Mouse (Mus musculus) hindbrain, embryonic 14.5 days (tissue): ENCODE data around the gene Ncaph. TPM values are rescaled to one million over a fixed set of nuclear protein-coding genes. Genes with fewer than 3 reads are reported as not detected.
"Not testable (repeated sequence)": the region's sequence is repeated elsewhere in the genome, so short reads cannot be mapped to it uniquely, and the experiment has no call there.

Experiments used
- ATAC-seq: fragments of 200-750 bp; cut with Nextera tagmentation; 2 replicates; pipeline ENCODE4 v1.8.0; 2017; ENCODE audit warnings: moderate number of reproducible peaks, mild to moderate bottlenecking, moderate TSS enrichment, moderate library complexity; ENCODE audit not compliant: low FRiP score
- DNase-seq: peaks from one replicate; pipeline ENCODE4 v3.0.0-alpha.2; 2015; ENCODE audit warnings: low spot score
- H3K27ac ChIP-seq: fragments of 300-500 bp; sonication (generic); 2 replicates; pipeline ENCODE4 v1.5.1; 2014; ENCODE audit warnings: mild to moderate bottlenecking, moderate library complexity
- H3K27me3 ChIP-seq: fragments of 300-500 bp; sonication (generic); 2 replicates; pipeline ENCODE4 v1.6.1; 2014; ENCODE audit warnings: mild to moderate bottlenecking, low read length, mixed read lengths; ENCODE audit not compliant: control insufficient read depth, insufficient read depth
- H3K36me3 ChIP-seq: fragments of 300-500 bp; sonication (generic); replicated peaks from 2 replicates; pipeline ENCODE4 v1.6.1; 2014; ENCODE audit not compliant: control insufficient read depth, insufficient read depth
- H3K4me1 ChIP-seq: fragments of 300-500 bp; sonication (generic); replicated peaks from 2 replicates; pipeline ENCODE4 v1.6.1; 2014; ENCODE audit warnings: antibody characterized with exemption, low read length, mixed read lengths; ENCODE audit not compliant: control insufficient read depth, insufficient read depth
- H3K4me2 ChIP-seq: fragments of 300-500 bp; sonication (generic); replicated peaks from 2 replicates; pipeline ENCODE4 v1.6.1; 2014; ENCODE audit warnings: mild to moderate bottlenecking, moderate library complexity
- H3K4me3 ChIP-seq: fragments of 300-500 bp; sonication (generic); replicated peaks from 2 replicates; pipeline ENCODE4 v1.5.1; 2014; ENCODE audit warnings: mild to moderate bottlenecking, low read length
- H3K9ac ChIP-seq: fragments of 300-500 bp; sonication (generic); 2 replicates; pipeline ENCODE4 v1.6.1; 2014
- H3K9me3 ChIP-seq: fragments of 300-500 bp; sonication (generic); 2 replicates; pipeline ENCODE4 v1.6.1; 2016; ENCODE audit warnings: low read length; ENCODE audit not compliant: control insufficient read depth
- WGBS: fragments of 180-500 bp; shearing (Covaris S2); extraction: QIAGEN DNeasy Blood & Tissue Kit; methylation state at CpG from one replicate; pipeline ENCODE4 v1.1.7; 2014; 5-methylcytosine and 5-hydroxymethylcytosine counted together
- polyA plus RNA-seq: library from polyadenylated mRNA; unstranded; fragments of >200 nt; fragmentation: Nextera tagmentation; extraction: Ambion mirVana; gene quantifications from 2 replicates; pipeline ENCODE4 v1.2.1, GENCODE M21; 2014

The Ncaph gene
- polyA plus RNA-seq, 1 experiment from 2014 or later = 17.8 TPM

DNA sequence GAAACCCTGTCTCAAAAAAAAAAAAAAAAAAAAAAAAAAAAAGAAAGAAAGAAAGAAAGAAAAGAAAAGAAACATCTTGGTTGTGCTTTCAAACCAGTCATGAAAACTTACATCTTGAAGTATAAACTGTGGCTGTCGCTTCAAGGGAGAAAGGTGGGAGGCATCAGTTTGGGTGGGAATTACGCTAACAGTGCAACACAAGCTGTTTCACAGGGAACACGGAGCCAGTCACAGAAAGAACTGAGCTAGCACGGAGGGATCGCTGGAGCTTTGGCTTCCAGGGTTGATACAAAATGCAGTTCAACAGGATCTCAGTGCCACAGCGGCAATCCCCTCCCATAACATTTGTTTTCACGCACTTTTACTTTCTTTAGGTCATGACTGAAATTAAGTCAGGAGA, 6.3 kb upstream of the Ncaph start:
- 96% methylated on average over 7 of the region's 7 CpGs for WGBS
- Histone ChIP-seq H3K4me3 (no peak overlapping the region), H3K4me1 (peaks cover 20% of the 10 kb centered on the region), H3K36me3 (no peaks in the 10 kb centered on the region), H3K27ac (no peak overlapping the region), H3K9me3 (no peaks in the 10 kb centered on the region), H3K4me2 (no peak overlapping the region), H3K27me3 (no peaks in the 10 kb centered on the region), H3K9ac (no peak overlapping the region)
- DNase-seq = no peak
- no peak for ATAC-seq

DNA sequence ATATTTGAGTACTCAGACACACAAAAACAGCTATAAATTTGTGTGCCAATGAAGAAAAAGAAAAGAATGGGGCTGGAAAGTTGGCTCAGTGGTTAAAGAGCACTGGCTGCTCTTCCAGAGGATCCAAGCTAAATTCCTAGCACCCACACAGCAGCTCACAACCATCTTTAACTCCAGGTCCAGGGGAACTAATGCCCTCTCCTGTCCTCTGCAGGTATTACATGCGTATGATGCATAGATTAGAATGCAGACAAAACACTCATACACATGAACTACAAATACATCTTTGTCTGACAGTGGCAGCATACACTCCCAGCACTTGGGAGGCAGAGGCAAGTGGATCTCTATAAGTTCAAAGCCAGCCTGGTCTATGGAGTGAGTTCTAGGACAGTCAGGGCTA, 5.9 kb upstream of the Ncaph start:
- Histone ChIP-seq H3K4me1 (peaks cover 22% of the 10 kb centered on the region), H3K27me3 (no peaks in the 10 kb centered on the region), H3K27ac (no peak overlapping the region), H3K4me2 (no peak overlapping the region), H3K9me3 (no peaks in the 10 kb centered on the region), H3K9ac (no peak overlapping the region), H3K36me3 (no peaks in the 10 kb centered on the region), H3K4me3 (no peak overlapping the region)
- DNase-seq (no peak), ATAC-seq (no peak)
- 100% methylated on average over 1 of the region's 1 CpGs for WGBS

DNA sequence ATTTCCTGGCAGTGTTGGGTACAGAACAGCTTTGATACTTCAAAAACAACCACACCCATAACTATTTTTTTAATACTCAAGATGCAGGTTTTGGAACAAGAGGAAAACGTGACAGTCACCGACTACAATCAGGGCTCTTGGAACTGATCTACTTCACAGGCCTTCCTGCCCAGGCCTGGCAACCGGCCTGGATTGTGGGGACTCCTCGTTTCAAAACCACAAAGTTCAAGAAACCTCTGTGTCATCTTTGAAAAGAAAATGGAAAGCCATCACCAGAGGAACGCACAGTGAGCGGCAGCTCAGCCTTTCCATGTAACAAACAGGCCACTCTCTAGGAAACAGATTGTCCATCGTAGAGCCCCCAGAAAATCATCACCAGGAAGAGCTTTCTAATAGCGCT, 5.3 kb upstream of the Ncaph start:
- ATAC-seq (no peak), DNase-seq (no peak)
- Histone ChIP-seq H3K9ac (no peak overlapping the region), H3K27me3 (no peaks in the 10 kb centered on the region), H3K9me3 (no peaks in the 10 kb centered on the region), H3K4me1 (peaks cover 27% of the 10 kb centered on the region), H3K4me2 (no peak overlapping the region), H3K4me3 (no peak overlapping the region), H3K27ac (no peak overlapping the region), H3K36me3 (no peaks in the 10 kb centered on the region)
- WGBS = 93% methylated on average over 8 of the region's 8 CpGs

DNA sequence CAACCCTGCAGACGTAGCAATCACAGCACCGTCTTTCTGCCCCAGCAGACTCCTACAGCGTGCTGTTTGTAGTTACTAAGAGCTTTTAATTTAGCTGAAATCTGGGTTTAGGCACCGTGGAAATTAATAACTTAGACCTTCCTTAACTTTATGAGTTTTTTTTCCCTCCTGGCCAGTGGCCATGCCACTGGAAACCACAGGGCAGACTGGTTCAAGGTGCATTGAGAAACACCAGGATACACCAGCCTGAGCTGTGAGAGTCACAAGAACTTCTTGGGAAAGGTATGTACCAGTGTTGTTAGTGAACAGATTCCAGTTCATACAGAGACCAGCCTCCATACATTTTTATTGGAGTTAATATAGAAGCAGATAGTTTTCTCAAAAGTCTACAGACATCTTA, 4.7 kb upstream of the Ncaph start:
- H3K36me3 ChIP-seq = no peaks in the 10 kb centered on the region
- no peak for ATAC-seq
- no peak overlapping the region for H3K27ac ChIP-seq
- 90% methylated on average over 4 of the region's 4 CpGs for WGBS
- no peak for DNase-seq
- H3K9me3 ChIP-seq = no peaks in the 10 kb centered on the region
- H3K4me1 ChIP-seq = peaks cover 25% of the 10 kb centered on the region
- H3K9ac ChIP-seq = no peak overlapping the region
- no peaks in the 10 kb centered on the region for H3K27me3 ChIP-seq
- H3K4me3 ChIP-seq = no peak overlapping the region
- no peak overlapping the region for H3K4me2 ChIP-seq

DNA sequence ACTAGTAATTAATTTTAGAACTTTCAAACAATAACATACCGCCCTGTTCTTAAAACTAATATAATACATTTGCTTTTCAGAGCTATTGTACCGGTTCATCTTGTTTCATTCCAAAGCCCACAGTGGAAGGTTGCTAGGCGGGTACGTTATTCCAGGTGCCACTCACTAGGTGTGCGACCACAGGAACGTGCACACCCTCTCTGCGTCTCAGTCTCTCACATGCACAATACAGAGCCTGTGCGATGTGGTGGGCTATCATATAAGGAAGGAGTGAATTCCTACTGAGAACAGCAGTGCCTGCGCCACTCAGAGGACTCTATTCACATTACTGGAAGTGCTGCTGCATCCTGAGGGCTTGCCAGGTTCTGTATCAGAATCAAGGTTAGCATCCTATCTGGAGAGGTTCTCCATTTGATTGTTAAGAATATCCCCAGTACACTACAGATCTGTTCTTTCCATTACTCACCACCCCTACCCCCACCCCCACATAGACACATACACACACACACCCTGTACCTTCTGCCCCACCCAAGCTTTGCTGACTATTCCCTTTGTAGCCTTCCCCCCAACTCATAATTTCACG, 4.2 kb upstream of the Ncaph start:
- Histone ChIP-seq H3K36me3 (no peaks in the 10 kb centered on the region), H3K27ac (0 out of 2 replicates have a peak overlapping the region, but pooled peaks have one; percentile 7), H3K4me1 (peaks cover 24% of the 10 kb centered on the region), H3K27me3 (no peaks in the 10 kb centered on the region), H3K9me3 (no peaks in the 10 kb centered on the region), H3K4me2 (no peak overlapping the region), H3K9ac (no peak overlapping the region), H3K4me3 (no peak overlapping the region)
- DNase-seq = no peak
- 85% methylated on average over 10 of the region's 10 CpGs for WGBS
- ATAC-seq = no peak

DNA sequence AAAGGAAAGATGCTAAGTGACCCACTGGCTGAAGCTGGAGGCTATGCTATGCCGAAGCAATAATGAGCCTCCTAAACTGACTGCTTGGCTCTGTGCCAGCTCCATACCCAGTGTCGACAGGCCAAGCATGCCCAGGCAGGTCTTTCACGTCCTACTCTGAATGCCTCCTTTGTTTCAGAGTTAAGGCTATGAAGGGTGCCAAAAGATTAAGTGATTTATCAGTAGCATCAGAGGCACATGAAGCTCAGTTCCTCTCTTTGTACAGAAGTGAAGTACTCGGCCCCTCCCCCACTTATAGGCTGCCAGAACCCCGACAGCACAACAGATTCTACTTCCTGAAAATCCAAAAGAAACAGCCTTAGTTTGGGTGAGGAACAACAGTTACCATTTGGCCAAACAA, 3.2 kb upstream of the Ncaph start:
- Histone ChIP-seq H3K27me3 (no peaks in the 10 kb centered on the region), H3K9ac (no peak overlapping the region), H3K4me2 (0 out of 2 replicates have a peak overlapping the region, but pooled peaks have one; percentile 6), H3K4me1 (peaks cover 17% of the 10 kb centered on the region), H3K27ac (peak overlapping the region; percentile 59), H3K9me3 (no peaks in the 10 kb centered on the region), H3K36me3 (no peaks in the 10 kb centered on the region), H3K4me3 (no peak overlapping the region)
- DNase-seq = peak; percentile 63
- ATAC-seq = peak; percentile 55
- WGBS = 15% methylated on average over 5 of the region's 5 CpGs

DNA sequence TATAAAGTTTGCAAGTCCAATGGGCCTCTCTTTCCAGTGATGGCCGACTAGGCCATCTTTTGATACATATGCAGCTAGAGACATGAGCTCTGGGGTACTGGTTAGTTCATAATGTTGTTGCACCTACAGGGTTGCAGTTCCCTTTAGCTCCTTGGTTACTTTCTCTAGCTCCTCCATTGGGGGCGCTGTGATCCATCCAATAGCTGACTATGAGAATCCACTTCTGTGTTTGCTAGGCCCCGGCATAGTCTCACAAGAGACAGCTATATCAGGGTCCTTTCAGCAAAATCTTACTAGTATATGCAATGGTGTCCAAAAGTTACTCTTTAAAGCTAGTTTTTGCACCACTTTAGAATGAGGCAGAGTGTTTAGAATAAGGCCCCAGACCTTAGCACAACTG, 1.5 kb upstream of the Ncaph start:
- H3K27me3 ChIP-seq, H3K27ac ChIP-seq, H3K9ac ChIP-seq, H3K36me3 ChIP-seq, ATAC-seq, H3K4me3 ChIP-seq, H3K4me2 ChIP-seq, H3K9me3 ChIP-seq, DNase-seq: not testable (repeated sequence)
- WGBS = 29% methylated on average over 2 of the region's 3 CpGs
- peaks cover 17% of the 10 kb centered on the region for H3K4me1 ChIP-seq

DNA sequence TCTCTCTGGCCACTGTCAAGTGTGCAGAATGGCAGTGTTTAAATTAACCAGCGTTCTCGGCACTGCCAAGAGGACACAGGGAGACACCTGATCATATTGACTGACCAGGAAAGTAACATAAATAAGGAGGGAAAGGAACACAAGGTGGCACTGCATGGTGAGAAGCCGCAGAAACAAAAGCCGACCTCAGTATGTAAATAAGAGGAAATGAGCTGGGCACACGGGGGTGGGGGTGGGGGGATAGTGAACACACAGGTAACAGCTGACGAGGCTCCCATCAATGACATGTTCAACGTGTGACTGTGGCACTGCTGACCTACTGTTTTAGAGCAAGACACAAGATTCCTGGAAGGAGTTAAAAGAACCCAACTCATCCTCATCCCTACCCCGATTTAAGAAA, 2.4 kb downstream of the Ncaph start:
- peaks cover 13% of the 10 kb centered on the region for H3K4me1 ChIP-seq
- no peak overlapping the region for H3K4me3 ChIP-seq
- no peak for ATAC-seq
- WGBS = 81% methylated on average over 8 of the region's 8 CpGs
- no peak overlapping the region for H3K4me2 ChIP-seq
- no peak for DNase-seq
- no peaks in the 10 kb centered on the region for H3K27me3 ChIP-seq
- H3K9me3 ChIP-seq = no peaks in the 10 kb centered on the region
- H3K9ac ChIP-seq = no peak overlapping the region
- 0 out of 2 replicates have a peak, but pooled peaks cover 2% of the 10 kb centered on the region for H3K36me3 ChIP-seq
- H3K27ac ChIP-seq = no peak overlapping the region

DNA sequence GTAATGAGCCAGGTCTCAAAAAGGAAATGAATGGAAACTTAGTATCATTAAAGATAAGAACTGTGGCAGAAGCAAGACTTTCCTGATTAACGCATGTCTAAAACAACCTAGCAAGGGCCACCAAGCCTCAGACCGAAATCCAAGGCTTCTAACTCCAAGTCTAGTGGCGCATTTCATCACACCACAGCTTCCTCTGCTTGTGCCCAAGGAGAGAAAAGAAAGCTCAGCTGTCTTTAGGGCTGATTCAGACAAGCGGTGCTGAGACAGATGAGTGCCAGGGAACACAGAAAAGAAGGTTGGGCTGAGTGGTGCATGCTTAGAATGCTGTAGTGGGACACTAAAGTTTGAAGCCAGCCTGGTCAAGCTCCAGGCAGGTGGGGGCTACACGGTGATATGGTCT, 4.8 kb downstream of the Ncaph start:
- Histone ChIP-seq H3K36me3 (peaks cover 22% of the 10 kb centered on the region), H3K9ac (no peak overlapping the region), H3K4me1 (peaks cover 5% of the 10 kb centered on the region; the same call in 1 of the 2 replicates), H3K27ac (no peak overlapping the region), H3K4me2 (no peak overlapping the region), H3K4me3 (no peak overlapping the region), H3K27me3 (no peaks in the 10 kb centered on the region), H3K9me3 (no peaks in the 10 kb centered on the region)
- DNase-seq (no peak), ATAC-seq (no peak)
- 90% methylated on average over 5 of the region's 5 CpGs for WGBS
